Mouse (Mus musculus): Measurements from ENCODE around the gene Marcksl1. TPM values are rescaled to one million over a fixed set of nuclear protein-coding genes. Genes with fewer than 3 reads are reported as not detected.
"Not testable (repeated sequence)": the region's sequence is repeated elsewhere in the genome, so short reads cannot be mapped to it uniquely, and the experiment has no call there.

Marcksl1 gene
- polyA plus RNA-seq, 1 experiment from 2014 or later: 296 TPM

- no peak for ATAC-seq (ENCODE audit: insufficient read depth, low FRiP score)
- Histone ChIP-seq H3K4me1 (ENCODE audit: control insufficient read depth, insufficient read depth, low read length) (no peaks in the 10 kb centered on the region), H3K36me3 (ENCODE audit: control insufficient read depth, insufficient read depth, low read length) (no peaks in the 10 kb centered on the region), H3K9me3 (replicated peaks; ENCODE audit: control insufficient read depth, low read length) (no peaks in the 10 kb centered on the region), H3K27me3 (ENCODE audit: control insufficient read depth, insufficient read depth, low read length) (no peaks in the 10 kb centered on the region), H3K4me2 (ENCODE audit: low read depth, low read length) (no peak overlapping the region), H3K4me3 (replicated peaks; ENCODE audit: low read length) (no peak overlapping the region), H3K9ac (ENCODE audit: low read length) (no peak overlapping the region), H3K27ac (ENCODE audit: low read length) (no peak overlapping the region)
- WGBS: 97% methylated on average over 2 of the region's 2 CpGs
These were observed 35.9 kb downstream of the Marcksl1 start for GRCm38 (mm10) chr4:129549306-129549705.

- Histone ChIP-seq H3K27me3 (ENCODE audit: control insufficient read depth, insufficient read depth, low read length) (no peaks in the 10 kb centered on the region), H3K9me3 (replicated peaks; ENCODE audit: control insufficient read depth, low read length) (no peaks in the 10 kb centered on the region), H3K4me3 (replicated peaks; ENCODE audit: low read length) (no peak overlapping the region), H3K4me2 (ENCODE audit: low read depth, low read length) (no peak overlapping the region), H3K27ac (ENCODE audit: low read length) (no peak overlapping the region), H3K36me3 (ENCODE audit: control insufficient read depth, insufficient read depth, low read length) (no peaks in the 10 kb centered on the region), H3K4me1 (ENCODE audit: control insufficient read depth, insufficient read depth, low read length) (no peaks in the 10 kb centered on the region), H3K9ac (ENCODE audit: low read length) (no peak overlapping the region)
- WGBS: 73% methylated on average over 1 of the region's 1 CpGs
- no peak for ATAC-seq (ENCODE audit: insufficient read depth, low FRiP score)
These were observed 36.9 kb downstream of the Marcksl1 start for GRCm38 (mm10) chr4:129550295-129550694.

GRCm38 (mm10) chr4:129554512-129554911 is 41.1 kb downstream of the Marcksl1 start:
- H3K27me3 ChIP-seq (ENCODE audit: control insufficient read depth, insufficient read depth, low read length); H3K4me1 ChIP-seq (ENCODE audit: control insufficient read depth, insufficient read depth, low read length); H3K27ac ChIP-seq (ENCODE audit: low read length); H3K36me3 ChIP-seq (ENCODE audit: control insufficient read depth, insufficient read depth, low read length); H3K4me3 ChIP-seq (replicated peaks; ENCODE audit: low read length); H3K4me2 ChIP-seq (ENCODE audit: low read depth, low read length); H3K9me3 ChIP-seq (replicated peaks; ENCODE audit: control insufficient read depth, low read length); H3K9ac ChIP-seq (ENCODE audit: low read length); ATAC-seq (ENCODE audit: insufficient read depth, low FRiP score): not testable (repeated sequence)
- WGBS: 88% methylated on average over 4 of the region's 6 CpGs

- Histone ChIP-seq H3K4me1 (ENCODE audit: control insufficient read depth, insufficient read depth, low read length) (peaks cover 10% of the 10 kb centered on the region), H3K4me2 (ENCODE audit: low read depth, low read length) (peak overlapping the region; percentile 94), H3K27me3 (ENCODE audit: control insufficient read depth, insufficient read depth, low read length) (no peaks in the 10 kb centered on the region), H3K9ac (ENCODE audit: low read length) (peak overlapping the region; percentile 71), H3K4me3 (replicated peaks; ENCODE audit: low read length) (peak overlapping the region; percentile 64), H3K9me3 (replicated peaks; ENCODE audit: control insufficient read depth, low read length) (no peaks in the 10 kb centered on the region), H3K27ac (ENCODE audit: low read length) (no peak overlapping the region; the same call in 1 of the 2 replicates), H3K36me3 (ENCODE audit: control insufficient read depth, insufficient read depth, low read length) (no peaks in the 10 kb centered on the region)
- 4% methylated on average over 16 of the region's 16 CpGs for WGBS
- ATAC-seq (ENCODE audit: insufficient read depth, low FRiP score): peak; percentile 30; the same call in 1 of the 2 replicates
These were observed 42.1 kb downstream of the Marcksl1 start for GRCm38 (mm10) chr4:129555421-129555861.

- Histone ChIP-seq H3K27me3 (ENCODE audit: control insufficient read depth, insufficient read depth, low read length) (no peaks in the 10 kb centered on the region), H3K4me2 (ENCODE audit: low read depth, low read length) (peak overlapping the region; percentile 94), H3K4me3 (replicated peaks; ENCODE audit: low read length) (peak overlapping the region; percentile 64), H3K9ac (ENCODE audit: low read length) (peak overlapping the region; percentile 71), H3K9me3 (replicated peaks; ENCODE audit: control insufficient read depth, low read length) (no peaks in the 10 kb centered on the region), H3K27ac (ENCODE audit: low read length) (no peak overlapping the region; the same call in none of the 2 replicates), H3K36me3 (ENCODE audit: control insufficient read depth, insufficient read depth, low read length) (no peaks in the 10 kb centered on the region), H3K4me1 (ENCODE audit: control insufficient read depth, insufficient read depth, low read length) (peaks cover 10% of the 10 kb centered on the region)
- ATAC-seq (ENCODE audit: insufficient read depth, low FRiP score): peak; percentile 63
- under 1% methylated on average over 24 of the region's 24 CpGs for WGBS
These were observed 42.6 kb downstream of the Marcksl1 start for GRCm38 (mm10) chr4:129555862-129556531.

GRCm38 (mm10) chr4:129556532-129557223 is 43.3 kb downstream of the Marcksl1 start:
- H3K9me3 ChIP-seq (replicated peaks; ENCODE audit: control insufficient read depth, low read length): no peaks in the 10 kb centered on the region

GRCm38 (mm10) chr4:129557256-129557808 is 44.0 kb downstream of the Marcksl1 start:
- Histone ChIP-seq H3K4me3 (replicated peaks; ENCODE audit: low read length) (peak overlapping the region; percentile 64), H3K9me3 (replicated peaks; ENCODE audit: control insufficient read depth, low read length) (no peaks in the 10 kb centered on the region), H3K27ac (ENCODE audit: low read length) (peak overlapping the region; percentile 74; the same call in 1 of the 2 replicates), H3K4me1 (ENCODE audit: control insufficient read depth, insufficient read depth, low read length) (peaks cover 10% of the 10 kb centered on the region), H3K9ac (ENCODE audit: low read length) (peak overlapping the region; percentile 71), H3K36me3 (ENCODE audit: control insufficient read depth, insufficient read depth, low read length) (no peaks in the 10 kb centered on the region), H3K4me2 (ENCODE audit: low read depth, low read length) (peak overlapping the region; percentile 94), H3K27me3 (ENCODE audit: control insufficient read depth, insufficient read depth, low read length) (no peaks in the 10 kb centered on the region)
- no peak for ATAC-seq (ENCODE audit: insufficient read depth, low FRiP score)
- WGBS: 75% methylated on average over 9 of the region's 9 CpGs

More at GRCm38 (mm10) chr4:129556532-129557223, 43.3 kb downstream of the Marcksl1 start:
- Histone ChIP-seq H3K27me3 (ENCODE audit: control insufficient read depth, insufficient read depth, low read length) (no peaks in the 10 kb centered on the region), H3K4me3 (replicated peaks; ENCODE audit: low read length) (peak overlapping the region; percentile 64), H3K4me2 (ENCODE audit: low read depth, low read length) (peak overlapping the region; percentile 94), H3K9ac (ENCODE audit: low read length) (peak overlapping the region; percentile 71), H3K27ac (ENCODE audit: low read length) (peak overlapping the region; percentile 74), H3K4me1 (ENCODE audit: control insufficient read depth, insufficient read depth, low read length) (peaks cover 10% of the 10 kb centered on the region), H3K36me3 (ENCODE audit: control insufficient read depth, insufficient read depth, low read length) (no peaks in the 10 kb centered on the region)
- ATAC-seq (ENCODE audit: insufficient read depth, low FRiP score): peak; percentile 87
- 6% methylated on average over 32 of the region's 33 CpGs for WGBS

GRCm38 (mm10) chr4:129558321-129558955 is 45.1 kb downstream of the Marcksl1 start:
- H3K36me3 ChIP-seq (ENCODE audit: control insufficient read depth, insufficient read depth, low read length): no peaks in the 10 kb centered on the region
- ATAC-seq (ENCODE audit: insufficient read depth, low FRiP score): no peak
- H3K27me3 ChIP-seq (ENCODE audit: control insufficient read depth, insufficient read depth, low read length): no peaks in the 10 kb centered on the region
- H3K9ac ChIP-seq (ENCODE audit: low read length): no peak overlapping the region
- H3K27ac ChIP-seq (ENCODE audit: low read length): no peak overlapping the region
- no peaks in the 10 kb centered on the region for H3K9me3 ChIP-seq (replicated peaks; ENCODE audit: control insufficient read depth, low read length)
- no peak overlapping the region for H3K4me2 ChIP-seq (ENCODE audit: low read depth, low read length)
- H3K4me3 ChIP-seq (replicated peaks; ENCODE audit: low read length): no peak overlapping the region
- WGBS: 82% methylated on average over 12 of the region's 12 CpGs
- H3K4me1 ChIP-seq (ENCODE audit: control insufficient read depth, insufficient read depth, low read length): peaks cover 10% of the 10 kb centered on the region

All from stomach, embryonic 16.5 days (tissue).